Mouse (Mus musculus) cerebellum, adult 9-11 months (tissue): ENCODE data around the gene Dydc2.

ENCODE experiments used
- DNase-seq: peaks from one replicate; pipeline ENCODE4 v3.0.0; 2022

The Dydc2 gene

DNA sequence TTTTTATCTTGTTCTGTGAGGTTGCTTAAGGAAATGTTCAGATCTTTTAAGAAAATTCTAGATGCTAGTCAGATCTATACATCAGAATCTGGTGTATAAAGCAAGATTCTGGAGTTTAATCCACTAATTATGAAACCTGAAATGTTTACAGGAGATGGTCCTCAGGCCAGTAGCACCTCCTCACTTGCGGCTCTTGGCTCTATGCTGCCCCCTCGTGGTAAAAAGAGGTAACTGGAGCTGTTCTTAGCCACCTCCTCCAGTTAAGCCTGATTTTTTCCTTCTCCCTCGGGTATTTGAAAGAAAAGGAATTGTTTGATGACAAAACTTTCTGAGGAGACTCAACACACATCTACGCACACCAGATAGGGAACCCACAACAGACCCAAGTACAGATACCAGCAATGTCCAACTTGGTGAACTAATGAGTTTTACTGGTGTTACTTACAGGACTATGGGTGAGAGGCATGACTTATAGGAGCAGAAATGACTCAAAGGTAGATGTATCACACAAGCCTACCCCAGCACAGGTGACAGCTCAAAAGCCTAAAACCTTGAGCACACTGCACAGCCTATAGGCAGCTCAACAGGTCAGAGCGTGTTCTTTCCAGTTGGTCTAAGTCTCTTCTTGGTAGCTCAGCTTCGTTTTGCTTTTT, 33.7 kb downstream of the Dydc2 start:
- DNase-seq = peak; percentile 32

DNA sequence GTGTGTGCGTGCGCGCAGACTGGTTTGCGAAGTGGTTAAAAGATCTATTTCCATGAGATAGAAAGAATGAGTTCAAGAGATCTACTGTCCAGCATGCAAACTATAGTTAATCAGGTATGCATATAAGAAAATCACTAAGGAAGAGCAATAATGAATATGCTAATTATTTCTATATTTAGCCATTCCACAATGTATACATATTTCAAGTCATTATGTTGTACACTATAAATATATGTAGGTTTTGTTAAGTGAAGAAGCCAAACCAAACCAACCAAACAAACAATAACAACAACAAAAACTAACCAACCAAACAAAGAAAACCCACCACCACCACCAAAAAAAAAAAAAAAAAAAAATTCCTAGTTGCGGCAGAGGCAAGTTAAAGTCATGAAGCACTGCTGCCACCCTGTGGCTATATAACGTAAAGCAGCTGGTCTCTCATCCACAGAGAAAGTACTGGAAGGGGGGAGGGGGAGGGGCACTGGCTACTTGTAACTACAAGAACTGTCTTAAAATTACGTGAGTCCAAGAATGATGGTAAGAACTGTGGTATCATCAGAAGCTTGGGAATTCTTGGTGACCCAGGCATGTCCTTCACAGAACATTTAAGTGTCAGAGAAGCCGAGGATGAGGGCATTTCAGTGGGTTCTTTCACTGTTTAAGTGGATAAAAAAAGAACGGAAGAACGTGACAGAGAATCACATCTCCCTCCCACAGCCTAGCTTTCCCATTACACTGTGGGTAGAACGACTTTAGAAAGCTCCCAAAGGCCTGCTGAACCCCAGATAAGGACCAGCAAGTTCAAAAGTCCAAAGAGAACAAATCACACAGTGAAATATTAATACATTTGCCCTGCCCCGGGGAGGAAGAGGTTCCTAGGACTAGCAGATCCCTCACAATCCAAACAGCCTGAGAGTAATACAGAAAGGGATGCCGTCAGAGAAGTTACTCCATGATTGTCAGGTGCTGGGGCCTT, 35.6 kb downstream of the Dydc2 start:
- DNase-seq = peak; percentile 46

DNA sequence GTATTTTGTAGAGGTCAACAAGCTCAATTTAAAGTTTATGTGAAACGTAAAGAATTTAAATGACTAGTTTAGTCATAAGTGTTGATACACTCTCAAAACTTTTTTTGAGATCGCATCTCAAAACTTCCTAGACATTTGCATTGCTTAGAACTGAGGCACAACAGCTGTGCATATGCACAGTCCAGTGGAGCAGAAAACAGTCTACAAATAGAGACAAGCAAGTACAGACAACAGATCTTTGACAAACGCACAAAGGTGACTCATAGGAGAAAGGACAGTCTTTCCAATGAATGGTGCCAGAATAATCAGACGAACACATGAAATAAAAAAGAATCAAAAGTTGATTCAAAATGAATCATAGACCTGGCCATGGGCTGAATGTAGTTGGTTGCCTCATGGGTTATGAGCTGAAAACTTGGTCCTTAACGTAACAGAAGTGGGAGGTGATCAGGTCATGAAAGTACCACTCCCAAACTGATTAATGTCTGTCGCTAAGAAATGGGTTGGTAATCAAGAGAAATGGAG, 38.0 kb downstream of the Dydc2 start:
- no peak for DNase-seq

DNA sequence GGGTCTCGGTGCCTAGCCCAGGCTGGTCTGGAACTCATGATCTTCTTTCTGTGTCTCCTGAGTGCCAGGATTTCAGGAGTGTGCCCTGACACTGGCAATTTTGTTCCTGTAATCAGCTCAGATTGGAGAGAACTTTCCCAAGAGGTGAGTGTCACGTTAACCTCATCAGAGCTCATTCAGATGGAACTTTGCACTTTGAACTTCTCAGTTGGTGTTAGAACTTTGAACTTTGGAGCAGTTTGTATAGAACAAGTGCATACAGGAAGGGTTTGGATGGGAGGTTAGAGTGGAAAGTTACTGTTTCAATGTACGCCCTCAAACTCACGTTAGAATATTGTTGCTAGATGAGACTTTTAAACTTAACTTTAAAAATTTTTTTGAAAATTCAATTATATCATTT, 39.7 kb downstream of the Dydc2 start:
- no peak for DNase-seq

DNA sequence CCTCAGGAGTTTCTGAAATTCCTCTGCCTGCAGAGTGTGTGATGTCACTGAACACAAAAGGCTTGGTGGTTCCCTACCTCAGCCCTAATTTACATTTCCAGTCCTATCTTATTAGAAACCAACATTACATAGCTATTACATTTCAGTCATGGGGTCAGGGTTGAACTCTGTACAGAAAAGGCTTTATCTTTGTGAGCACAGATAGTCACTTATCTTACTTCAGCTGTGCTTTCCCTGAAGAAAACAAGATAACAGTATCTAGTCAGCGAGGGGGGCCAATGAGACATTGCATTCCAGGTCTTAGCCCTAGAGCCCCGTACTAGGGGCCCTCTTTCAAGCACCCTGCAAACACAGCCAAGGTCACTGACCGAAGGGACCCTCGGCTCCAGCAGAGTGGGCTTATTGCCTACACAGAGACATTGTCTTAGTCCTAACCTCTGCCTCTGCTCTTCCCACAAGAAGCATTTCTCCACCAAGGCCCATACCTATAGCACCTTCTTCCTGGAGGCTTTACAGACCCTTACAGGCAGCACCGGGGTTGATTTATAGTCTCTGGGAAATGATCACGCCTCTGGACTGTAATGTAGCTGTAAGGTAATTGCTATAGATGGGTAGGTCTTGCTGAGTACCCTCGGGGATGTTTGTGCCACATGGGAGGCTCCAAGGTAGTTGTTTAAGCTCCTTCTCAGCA, 43.3 kb downstream of the Dydc2 start:
- no peak for DNase-seq

DNA sequence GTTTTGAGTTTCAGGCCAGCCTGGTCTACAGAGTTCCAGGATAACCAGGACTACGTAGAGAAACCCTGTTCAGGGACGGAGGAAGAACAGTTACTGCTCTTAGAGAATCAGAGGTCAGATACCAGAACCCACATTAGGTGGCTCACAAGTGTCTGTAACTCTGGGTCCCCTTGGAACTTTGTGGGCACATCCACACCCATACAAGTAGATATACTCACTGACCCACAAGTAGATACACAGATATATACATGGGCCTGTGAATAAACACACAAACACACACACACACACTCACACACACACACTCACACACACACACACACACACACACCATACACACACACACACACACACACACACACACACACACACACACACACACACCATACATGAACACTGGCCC, 43.9 kb downstream of the Dydc2 start:
- no peak for DNase-seq

DNA sequence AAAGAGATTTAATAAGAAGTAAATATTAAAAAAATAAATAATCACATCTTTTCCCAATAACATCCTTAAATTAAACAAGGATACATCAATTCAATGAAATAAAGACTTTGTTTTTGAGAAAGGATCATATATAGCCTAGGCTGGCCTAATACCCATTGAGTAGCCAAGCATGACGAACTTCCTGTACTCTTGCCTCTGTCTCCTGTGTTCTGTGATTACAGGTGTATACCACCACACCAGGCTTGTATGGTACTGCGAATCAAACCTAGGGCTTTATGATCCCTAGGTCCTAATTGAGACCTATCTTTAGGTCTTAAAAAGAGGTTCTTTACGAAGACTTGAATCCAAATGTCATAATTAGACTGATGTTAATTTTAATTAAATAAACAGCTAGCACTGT, 47.8 kb downstream of the Dydc2 start:
- no peak for DNase-seq

DNA sequence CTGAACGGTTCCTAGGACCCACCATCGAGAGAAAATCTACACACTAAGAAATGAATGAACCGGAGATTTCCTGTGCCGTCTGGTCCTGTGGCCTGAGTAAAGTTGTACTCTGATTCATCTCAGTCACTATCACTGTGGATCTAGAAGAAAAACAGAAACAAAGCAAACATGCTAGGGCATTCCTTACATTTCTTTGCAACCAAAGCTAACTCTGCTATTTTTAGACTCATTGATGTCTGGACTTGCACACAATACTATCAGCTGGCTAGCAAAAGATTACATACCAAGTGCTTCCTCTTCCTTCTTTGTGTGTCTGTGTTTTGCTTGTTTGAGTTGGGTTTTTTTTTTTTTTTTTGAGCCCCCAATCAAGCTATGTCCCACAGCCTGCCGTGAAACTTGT, 51.5 kb downstream of the Dydc2 start:
- no peak for DNase-seq

DNA sequence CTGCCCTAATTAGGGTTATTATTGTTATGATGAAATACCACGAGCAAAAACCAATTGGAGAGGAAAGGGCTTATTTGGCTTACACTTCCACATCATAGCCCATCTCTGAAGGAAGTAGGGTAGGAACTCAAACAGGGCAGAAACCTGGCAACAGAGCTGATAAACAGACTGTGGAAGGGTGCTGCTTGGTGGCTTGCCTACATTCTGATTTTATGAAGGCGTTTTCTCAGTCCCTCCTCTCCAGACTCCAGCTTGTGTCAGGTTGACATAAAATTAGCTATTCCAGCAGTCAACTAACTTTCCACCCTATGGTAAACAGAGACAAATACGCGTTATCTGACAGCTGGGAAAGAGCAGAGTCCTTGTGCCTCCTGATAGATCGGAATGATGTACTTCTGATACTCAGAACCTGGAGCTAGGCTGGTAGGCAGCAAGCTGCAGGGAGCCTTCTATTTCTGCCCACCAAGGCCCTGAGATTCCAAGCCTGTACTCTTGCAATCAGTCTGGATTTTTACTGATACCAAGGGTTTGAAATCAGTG, 54.2 kb downstream of the Dydc2 start:
- no peak for DNase-seq

DNA sequence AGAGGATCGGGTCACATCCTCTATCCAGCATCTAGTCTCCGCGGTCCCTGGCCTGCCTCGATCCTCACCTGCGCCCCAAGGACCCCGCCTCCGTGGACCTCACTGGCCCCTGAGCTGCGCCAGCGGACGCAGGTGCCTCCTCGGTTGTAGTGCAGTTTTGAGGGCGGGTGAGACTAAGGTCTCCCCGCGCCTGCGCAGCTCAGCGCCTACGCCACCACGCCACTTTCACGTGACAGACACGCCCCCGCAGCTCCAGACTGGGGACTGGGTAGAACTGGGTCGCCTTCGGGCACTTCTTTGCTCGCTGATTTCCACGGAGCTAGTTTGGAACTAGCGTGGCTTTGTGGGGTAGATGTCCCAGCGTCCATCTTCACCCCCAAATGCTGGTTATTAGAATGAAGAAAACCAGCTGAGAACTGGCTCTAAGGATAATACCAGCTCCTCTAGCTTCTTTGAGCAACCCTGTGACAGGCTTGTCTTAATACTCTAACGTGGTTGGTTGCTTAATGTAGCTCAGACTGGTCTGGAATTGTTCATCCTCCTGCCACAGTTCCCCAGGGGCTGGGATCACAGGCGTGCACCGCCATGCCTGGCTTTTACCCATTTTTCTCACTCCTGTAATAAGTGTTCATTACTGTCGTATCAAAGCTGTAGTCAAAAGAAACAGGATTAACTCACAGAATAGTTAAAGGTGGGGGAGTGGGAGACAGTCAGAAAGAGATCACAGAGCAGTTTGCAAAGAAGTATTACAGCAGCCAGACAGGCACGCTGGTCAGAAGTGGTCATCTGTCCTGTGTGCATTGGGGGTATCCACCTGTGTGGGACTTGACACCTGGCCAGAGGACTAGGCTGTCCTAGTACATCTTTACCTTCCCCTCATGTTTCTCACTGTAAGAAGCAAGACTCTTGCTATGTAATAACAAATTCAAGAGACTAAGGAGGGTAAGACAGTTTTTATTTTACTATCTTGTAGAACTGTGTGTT, 55.1 kb downstream of the Dydc2 start, which contains the start of gene Fam213a:
Fam213a (minus strand) TSS at position 159 of the 984 bp plus-strand sequence.
- DNase-seq = peak; percentile 94

DNA sequence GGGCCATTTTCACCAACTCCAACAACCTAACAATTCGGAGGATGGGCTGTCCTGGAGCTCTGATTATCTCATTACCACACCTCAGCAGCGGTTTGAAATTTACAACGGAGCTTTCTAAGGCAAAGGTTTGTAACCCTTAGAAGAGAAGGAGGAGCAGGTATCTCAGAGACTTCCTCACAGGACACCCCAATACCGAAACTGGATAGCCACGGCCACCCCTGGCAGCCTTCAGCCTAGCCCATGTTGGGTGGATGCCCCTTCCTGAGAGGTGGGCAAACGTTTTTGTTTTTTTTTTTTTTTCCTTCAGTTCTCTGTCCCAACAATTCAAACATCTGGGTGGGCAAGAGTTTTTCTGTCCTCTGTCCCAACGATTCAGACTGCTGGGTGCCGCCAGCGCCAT, 55.9 kb downstream of the Dydc2 start:
- no peak for DNase-seq

DNA sequence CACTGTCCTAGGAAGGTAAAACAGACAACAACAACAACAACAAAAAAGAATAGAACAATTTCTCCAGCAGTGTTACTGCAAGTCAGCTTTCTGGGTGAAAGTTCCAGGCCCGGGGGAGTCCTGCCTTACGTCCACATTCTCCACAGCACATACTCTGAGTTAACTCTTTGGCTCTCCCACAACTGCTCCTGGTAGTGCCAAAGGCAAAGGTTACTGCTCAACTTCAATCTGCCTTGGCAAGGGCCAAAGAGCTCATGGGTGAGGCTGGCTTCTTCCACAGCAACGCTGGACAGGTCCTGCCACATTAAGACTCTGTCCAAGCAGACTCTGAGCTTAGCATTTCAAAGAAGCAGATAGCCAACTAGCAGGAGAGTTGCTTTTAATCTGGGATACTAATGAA, 57.1 kb downstream of the Dydc2 start:
- no peak for DNase-seq

DNA sequence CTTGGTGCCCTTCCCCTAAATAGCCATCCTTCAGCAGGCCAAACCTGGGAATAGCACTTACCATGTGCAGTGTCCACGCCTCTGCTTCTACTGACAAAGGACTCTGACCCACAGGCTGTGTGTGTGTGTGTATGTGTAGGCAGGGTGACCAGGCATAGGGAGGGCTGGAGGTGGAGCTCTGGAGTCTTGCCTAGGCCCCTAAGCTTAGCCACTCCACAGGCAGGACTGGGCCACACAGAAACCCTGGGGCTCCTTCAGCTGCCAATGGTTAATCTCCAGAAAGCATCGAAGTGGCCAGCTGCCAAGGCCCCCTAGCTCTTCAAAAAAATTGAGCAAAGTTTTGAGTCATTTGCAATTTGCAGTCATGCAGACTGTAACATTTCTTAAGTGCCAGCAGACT, 60.9 kb downstream of the Dydc2 start:
- no peak for DNase-seq

DNA sequence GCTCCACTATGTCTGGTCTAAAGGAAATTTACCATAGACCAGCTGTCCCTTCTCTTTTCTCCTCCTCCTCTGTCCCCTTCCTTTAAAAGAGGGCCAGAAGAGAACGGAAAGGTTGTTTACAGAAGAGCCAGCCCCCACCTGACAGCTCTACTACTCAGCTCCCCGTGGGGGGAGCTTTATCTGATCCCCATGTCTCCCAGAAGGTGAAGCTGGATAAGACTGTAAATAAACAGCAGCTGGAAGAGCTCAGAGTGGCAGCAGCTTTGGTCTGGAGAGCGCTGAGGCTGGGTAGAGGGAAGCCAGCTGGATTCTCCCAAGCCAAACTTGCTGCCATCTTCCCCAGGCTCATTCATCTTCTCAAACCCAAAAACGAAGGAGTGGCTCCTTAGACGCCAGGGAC, 61.4 kb downstream of the Dydc2 start:
- DNase-seq = no peak

DNA sequence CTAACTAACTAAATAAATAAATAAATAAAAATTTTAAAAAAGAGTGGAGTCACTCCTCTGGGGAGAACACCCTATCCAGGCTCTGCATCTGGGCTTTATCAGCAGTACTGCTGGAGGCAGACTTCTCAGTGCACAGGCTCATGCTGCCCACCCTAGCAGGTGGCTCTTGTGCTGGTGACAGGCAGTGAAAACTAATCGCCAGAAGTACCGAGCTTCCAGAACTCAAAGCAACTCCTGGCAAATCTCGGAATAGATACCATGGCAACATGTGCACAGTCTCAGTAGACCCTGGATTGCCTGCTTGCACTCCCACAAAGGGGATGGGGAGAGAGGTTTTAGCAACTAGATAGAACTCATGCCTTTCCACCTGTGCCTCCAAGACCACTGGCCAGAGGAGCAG, 62.1 kb downstream of the Dydc2 start:
- DNase-seq = no peak

DNA sequence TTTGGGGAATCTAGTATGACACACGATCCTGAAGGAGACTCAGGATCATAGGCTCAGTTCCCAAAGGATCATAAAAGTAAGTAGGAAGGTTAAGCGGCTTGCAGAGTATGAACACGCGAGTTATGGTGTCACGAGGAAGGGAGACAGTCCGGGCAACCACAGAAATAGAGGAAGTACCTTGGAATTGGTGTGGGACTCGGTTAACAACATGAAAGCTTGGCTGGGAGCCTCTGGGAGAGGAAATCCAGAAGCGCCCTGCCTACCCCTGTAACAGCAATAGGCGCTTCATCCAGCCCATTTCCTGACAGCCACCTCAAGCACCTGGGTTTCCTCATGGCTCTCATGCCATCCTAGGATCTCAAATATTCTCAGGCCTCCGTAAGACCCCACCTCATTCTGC, 62.7 kb downstream of the Dydc2 start:
- DNase-seq = no peak

DNA sequence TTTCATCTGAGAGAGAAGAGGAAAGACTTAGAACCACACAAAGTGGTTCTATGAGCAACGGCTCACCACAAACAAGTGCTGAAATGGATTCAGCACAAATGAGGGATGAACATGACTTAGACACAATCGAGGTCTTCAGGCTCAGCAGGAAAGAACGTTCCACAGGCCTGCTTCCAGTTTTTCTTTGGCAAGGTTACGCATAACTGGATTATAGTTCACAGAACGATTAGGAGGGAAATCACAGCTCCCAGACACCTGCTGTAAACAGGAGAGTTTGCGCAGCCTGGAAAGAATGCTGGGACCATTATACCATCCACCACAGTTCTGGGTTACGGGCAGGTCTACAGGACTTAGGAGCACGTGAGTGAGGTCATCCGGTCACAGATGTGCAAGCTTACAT, 63.3 kb downstream of the Dydc2 start:
- DNase-seq = no peak

DNA sequence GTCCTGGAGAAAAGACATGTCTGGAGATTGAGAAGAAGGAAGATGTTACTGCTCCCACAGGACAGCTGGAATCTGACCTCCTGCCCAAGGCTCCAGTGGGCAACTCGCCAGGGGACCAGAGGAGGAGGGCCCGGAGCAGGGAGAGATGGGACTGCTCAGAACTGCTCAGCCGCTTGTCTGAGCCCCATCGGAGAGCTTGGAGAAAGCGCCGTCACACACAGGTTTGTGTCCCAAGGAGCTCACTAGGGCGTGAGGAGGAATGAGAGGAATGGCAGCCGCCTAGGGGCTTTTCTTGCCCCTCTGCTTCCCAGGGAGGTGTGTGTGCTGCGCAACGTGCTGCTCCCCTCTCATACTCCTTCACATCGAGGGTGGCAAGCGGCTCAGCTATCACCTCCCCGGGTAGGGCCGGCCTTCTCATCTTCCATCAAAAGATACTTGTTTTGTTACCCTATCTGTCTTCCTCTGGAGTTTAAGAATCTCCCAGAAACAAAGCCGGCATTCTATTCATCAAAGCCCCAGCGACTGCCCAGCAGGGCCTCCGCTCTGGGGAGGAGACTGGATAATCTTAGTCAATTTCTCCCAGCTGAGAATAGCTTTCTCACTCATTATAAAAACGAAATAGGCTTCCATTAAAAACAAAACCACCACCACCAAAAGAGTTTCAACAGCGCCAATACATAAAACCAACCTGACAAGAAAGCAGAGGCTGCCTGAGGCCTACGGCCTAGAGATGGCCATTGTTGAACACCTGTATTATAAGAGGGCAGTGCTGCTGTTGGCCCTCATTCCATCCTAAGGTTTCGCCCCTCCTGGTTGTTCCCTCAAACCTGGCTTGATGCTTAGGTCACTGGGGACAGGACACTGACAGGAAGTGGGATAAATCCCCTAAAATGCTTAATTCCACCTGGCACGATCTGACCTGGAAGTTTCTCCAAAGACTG, 64.5 kb downstream of the Dydc2 start:
- no peak for DNase-seq

DNA sequence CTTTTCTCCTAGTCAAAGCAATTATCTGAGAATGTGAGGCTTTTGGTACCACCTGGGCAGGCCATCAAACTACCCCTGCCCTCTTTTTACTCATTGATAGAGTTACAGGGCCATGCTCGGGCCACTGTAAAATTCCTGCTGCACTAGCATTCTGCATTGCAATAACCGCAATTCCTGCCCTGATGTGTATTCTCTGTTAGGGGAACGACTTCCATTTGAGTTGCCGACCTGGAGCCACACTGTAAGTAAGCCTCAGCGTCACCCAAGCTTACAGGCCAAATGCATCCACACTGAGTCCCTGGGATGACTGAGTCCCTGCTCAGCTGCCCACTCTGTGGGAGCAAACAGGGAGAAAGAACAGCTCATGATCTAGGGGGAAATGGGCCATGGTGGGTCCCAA, 67.4 kb downstream of the Dydc2 start:
- DNase-seq = no peak

DNA sequence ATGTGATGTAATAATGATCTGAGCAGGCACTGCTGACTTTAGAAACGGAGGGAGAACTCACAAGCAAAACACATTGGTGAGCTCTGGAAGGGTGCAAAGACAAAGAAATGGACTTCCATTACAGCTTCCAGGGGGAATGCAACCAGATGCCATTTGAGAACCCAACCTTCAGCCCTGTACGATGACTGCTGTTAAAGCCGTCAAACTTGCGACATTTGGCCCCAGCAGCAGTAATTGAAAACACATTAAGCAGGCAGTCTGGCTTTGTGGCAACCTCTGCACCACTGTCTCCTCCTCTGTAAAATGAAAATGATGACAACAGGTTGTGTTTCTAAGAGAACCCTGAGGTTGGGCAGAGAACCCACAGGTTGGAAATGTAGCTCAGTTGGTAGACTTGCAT, 68.2 kb downstream of the Dydc2 start:
- no peak for DNase-seq
